Mouse (Mus musculus): Measurements from ENCODE around the gene Socs2. TPM values are rescaled to one million over a fixed set of nuclear protein-coding genes. Genes with fewer than 3 reads are reported as not detected.
"Not testable (repeated sequence)": the region's sequence is repeated elsewhere in the genome, so short reads cannot be mapped to it uniquely, and the experiment has no call there.

Socs2 gene
- polyA plus RNA-seq, 1 experiment, result 67.4 TPM

DNA sequence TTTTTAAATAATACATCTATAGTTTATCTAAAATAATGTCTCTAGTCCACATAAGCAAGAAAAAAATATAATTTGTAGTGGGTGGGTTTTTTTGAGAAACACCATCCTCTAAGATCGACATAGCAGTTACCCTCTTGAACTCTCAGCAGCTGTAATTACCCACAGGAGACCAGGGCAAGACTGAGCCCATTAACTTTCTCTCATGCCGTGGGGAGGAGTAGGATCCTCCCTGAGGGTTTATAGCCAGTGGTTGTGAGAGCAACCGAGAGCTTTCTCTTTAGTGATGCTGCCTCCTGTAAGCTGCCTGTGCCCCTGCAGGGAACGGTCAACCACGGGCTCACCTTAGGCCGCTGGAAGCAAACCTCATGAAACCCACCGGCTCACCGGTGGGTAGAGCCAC is 24.9 kb downstream of the Socs2 start:
- Histone ChIP-seq H3K4me1 (ENCODE audit: control insufficient read depth, insufficient read depth, insufficient read length, low read length) (no peaks in the 10 kb centered on the region), H3K36me3 (ENCODE audit: control insufficient read depth, insufficient read depth, low read length) (no peaks in the 10 kb centered on the region), H3K27me3 (ENCODE audit: control insufficient read depth, insufficient read depth, low read length) (no peaks in the 10 kb centered on the region), H3K27ac (ENCODE audit: insufficient read depth, low read depth, low read length) (no peak overlapping the region), H3K4me3 (ENCODE audit: low read depth, low read length) (no peak overlapping the region)
- TF ChIP-seq POLR2A (IDR thresholded peaks at IDR 0.05; ENCODE audit: low read depth, low read length), result no peak
- TF ChIP-seq CTCF (IDR thresholded peaks at IDR 0.05; ENCODE audit: extremely low read depth, insufficient read length, insufficient replicate concordance, low read depth, low read length), result no peak
- 85% methylated on average over 8 of the region's 8 CpGs for WGBS

DNA sequence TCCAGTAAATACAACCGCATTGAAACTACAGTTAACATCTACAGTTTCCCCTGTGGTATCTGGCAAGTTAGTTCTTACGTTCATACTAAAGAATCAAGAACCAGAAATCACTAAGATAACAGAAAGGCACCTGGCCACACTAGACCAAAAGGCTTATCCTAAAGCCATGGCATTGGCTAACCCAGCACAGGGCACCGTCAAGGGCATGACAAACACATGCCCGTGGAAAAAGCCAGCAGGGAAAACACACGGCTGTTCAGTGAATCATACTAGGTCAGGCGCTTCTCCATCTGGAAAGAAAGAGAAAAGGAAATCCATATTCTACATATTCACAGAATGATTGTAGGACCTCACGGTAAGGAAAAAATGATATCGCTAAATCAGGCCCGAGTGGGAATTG is 26.1 kb downstream of the Socs2 start:
- 83% methylated on average over 9 of the region's 9 CpGs for WGBS
- Histone ChIP-seq H3K4me1 (ENCODE audit: control insufficient read depth, insufficient read depth, insufficient read length, low read length) (no peaks in the 10 kb centered on the region; the same call in 1 of the 2 replicates), H3K4me3 (ENCODE audit: low read depth, low read length) (no peak overlapping the region), H3K36me3 (ENCODE audit: control insufficient read depth, insufficient read depth, low read length) (no peaks in the 10 kb centered on the region), H3K27me3 (ENCODE audit: control insufficient read depth, insufficient read depth, low read length) (no peaks in the 10 kb centered on the region), H3K27ac (ENCODE audit: insufficient read depth, low read depth, low read length) (no peak overlapping the region)
- no peak for TF ChIP-seq CTCF (IDR thresholded peaks at IDR 0.05; ENCODE audit: extremely low read depth, insufficient read length, insufficient replicate concordance, low read depth, low read length)
- no peak for TF ChIP-seq POLR2A (IDR thresholded peaks at IDR 0.05; ENCODE audit: low read depth, low read length)

DNA sequence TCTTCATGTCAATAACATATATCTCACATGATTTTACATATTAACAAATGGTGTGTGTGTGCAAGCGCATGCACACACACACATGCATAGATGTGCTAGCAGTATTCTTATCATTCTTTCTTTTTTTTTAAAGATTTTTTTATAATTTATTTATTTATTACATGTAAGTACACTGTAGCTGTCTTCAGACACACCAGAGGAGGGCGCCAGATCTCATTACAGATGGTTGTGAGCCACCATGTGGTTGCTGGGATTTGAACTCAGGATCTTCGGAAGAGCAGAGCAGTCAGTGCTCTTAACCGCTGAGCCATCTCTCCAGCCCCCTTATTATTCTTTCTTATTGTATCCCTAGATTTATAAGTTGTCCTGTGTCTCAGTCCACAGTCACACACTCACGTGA is 27.2 kb downstream of the Socs2 start:
- H3K4me3 ChIP-seq (ENCODE audit: low read depth, low read length); H3K4me1 ChIP-seq (ENCODE audit: control insufficient read depth, insufficient read depth, insufficient read length, low read length); H3K36me3 ChIP-seq (ENCODE audit: control insufficient read depth, insufficient read depth, low read length); H3K27me3 ChIP-seq (ENCODE audit: control insufficient read depth, insufficient read depth, low read length); H3K27ac ChIP-seq (ENCODE audit: insufficient read depth, low read depth, low read length): not testable (repeated sequence)
- 94% methylated on average over 5 of the region's 5 CpGs for WGBS

DNA sequence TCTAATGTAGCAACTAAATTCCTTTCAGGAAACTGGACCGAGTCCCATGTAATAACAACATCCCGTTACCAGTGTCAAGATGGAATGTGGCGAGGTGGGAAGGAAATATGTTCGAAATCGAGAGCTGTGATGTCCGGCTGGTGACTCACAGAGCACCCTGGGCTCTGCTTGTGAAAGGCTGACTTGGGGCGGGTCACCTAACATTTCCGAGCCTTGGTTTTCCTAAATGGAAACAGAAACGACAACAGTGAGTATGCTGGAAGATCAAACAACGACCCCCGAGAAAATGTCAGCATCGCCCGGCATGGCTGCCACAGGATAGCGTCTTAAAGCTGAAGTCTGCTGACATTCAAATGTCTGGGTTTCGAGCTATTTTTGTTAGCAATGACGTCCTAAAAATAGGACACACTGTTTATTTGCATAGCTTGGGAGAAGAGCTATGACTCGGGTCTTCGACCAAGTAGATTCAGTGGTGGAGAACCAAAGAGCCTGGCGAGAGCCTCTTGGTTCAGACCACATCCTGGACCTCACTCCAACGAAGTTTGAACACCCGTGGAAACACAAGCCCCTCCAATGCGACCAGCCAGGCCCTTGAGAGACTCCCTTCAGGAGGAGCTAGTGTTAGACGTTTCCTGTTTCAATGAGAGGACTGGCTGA is 28.0 kb downstream of the Socs2 start:
- no peaks in the 10 kb centered on the region; the same call in 1 of the 2 replicates for H3K4me1 ChIP-seq (ENCODE audit: control insufficient read depth, insufficient read depth, insufficient read length, low read length)
- peak overlapping the region; percentile 42 for H3K4me3 ChIP-seq (ENCODE audit: low read depth, low read length)
- H3K27ac ChIP-seq (ENCODE audit: insufficient read depth, low read depth, low read length), result peak overlapping the region; percentile 69
- TF ChIP-seq POLR2A (IDR thresholded peaks at IDR 0.05; ENCODE audit: low read depth, low read length) (no peak), CTCF (IDR thresholded peaks at IDR 0.05; ENCODE audit: extremely low read depth, insufficient read length, insufficient replicate concordance, low read depth, low read length) (no peak)
- 72% methylated on average over 23 of the region's 23 CpGs for WGBS
- no peaks in the 10 kb centered on the region for H3K27me3 ChIP-seq (ENCODE audit: control insufficient read depth, insufficient read depth, low read length)
- no peaks in the 10 kb centered on the region for H3K36me3 ChIP-seq (ENCODE audit: control insufficient read depth, insufficient read depth, low read length)

DNA sequence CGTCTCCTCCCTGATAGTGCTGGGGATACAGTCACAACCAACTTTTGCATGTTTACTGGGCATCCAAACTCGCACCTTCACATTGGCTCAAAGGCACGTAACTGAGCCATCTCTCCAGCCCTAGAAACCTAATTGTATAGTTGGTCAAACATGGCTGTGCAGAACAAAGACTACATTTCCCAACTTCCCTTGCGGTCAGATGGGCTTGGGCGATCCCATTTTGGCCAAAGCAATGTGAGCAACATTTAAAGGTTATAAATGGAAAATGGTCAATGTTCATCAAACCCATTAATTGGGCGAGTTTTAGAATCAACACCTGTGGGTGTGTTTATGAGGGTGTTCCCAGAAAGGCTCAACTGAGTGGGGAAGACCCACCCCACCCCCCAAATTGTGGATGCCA is 30.5 kb downstream of the Socs2 start:
- H3K27ac ChIP-seq (ENCODE audit: insufficient read depth, low read depth, low read length), result no peak overlapping the region
- WGBS, result 95% methylated on average over 6 of the region's 6 CpGs
- no peaks in the 10 kb centered on the region for H3K36me3 ChIP-seq (ENCODE audit: control insufficient read depth, insufficient read depth, low read length)
- no peaks in the 10 kb centered on the region; the same call in 1 of the 2 replicates for H3K4me1 ChIP-seq (ENCODE audit: control insufficient read depth, insufficient read depth, insufficient read length, low read length)
- no peak for TF ChIP-seq POLR2A (IDR thresholded peaks at IDR 0.05; ENCODE audit: low read depth, low read length)
- no peak for TF ChIP-seq CTCF (IDR thresholded peaks at IDR 0.05; ENCODE audit: extremely low read depth, insufficient read length, insufficient replicate concordance, low read depth, low read length)
- no peak overlapping the region for H3K4me3 ChIP-seq (ENCODE audit: low read depth, low read length)
- no peaks in the 10 kb centered on the region for H3K27me3 ChIP-seq (ENCODE audit: control insufficient read depth, insufficient read depth, low read length)

DNA sequence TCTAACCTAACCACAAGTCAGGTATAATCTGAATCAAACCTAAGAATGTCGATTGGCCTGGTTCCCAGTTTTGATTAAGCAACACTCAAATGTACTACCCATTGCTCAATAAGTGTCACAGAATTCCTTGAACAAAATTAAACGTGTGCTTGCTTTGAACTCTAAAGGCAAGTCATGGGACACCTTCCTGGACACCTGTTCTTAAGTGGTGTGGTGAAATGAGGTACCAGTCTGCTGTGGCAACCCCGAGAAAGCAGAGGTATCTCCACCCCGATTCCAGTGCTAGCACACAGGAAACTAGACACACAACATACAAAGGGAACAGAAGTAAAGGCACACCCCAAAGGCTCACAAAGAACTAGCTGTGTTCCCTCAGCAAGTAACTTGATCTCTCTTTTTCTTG is 31.2 kb downstream of the Socs2 start:
- TF ChIP-seq POLR2A (IDR thresholded peaks at IDR 0.05; ENCODE audit: low read depth, low read length) (no peak), CTCF (IDR thresholded peaks at IDR 0.05; ENCODE audit: extremely low read depth, insufficient read length, insufficient replicate concordance, low read depth, low read length) (no peak)
- H3K4me3 ChIP-seq (ENCODE audit: low read depth, low read length), result no peak overlapping the region
- no peaks in the 10 kb centered on the region for H3K27me3 ChIP-seq (ENCODE audit: control insufficient read depth, insufficient read depth, low read length)
- no peaks in the 10 kb centered on the region for H3K36me3 ChIP-seq (ENCODE audit: control insufficient read depth, insufficient read depth, low read length)
- 17% methylated on average over 4 of the region's 4 CpGs for WGBS
- no peak overlapping the region for H3K27ac ChIP-seq (ENCODE audit: insufficient read depth, low read depth, low read length)
- no peaks in the 10 kb centered on the region; the same call in 1 of the 2 replicates for H3K4me1 ChIP-seq (ENCODE audit: control insufficient read depth, insufficient read depth, insufficient read length, low read length)

DNA sequence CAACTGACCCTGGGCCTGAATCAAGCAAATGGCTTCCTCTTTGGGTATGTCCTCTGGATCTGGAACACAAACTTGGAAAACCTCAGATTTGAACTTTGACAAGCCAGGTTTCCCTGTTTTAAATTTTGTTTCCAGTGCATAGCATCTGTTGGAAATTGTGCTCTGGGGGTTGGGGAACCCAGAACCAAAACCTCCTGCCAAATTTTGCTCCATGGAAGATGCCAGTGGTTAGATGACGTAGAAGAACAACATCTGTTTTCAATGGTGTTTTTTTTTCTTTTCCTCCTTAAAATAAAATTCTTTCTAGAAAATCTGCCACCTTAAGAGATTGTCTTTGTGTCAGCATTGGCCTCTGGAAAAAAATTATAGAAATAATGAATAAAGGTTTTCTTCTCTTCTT is 31.9 kb downstream of the Socs2 start:
- 95% methylated on average over 1 of the region's 1 CpGs for whole genome bisulfite sequencing
- no peak overlapping the region for H3K27ac ChIP-seq (ENCODE audit: insufficient read depth, low read depth, low read length)
- H3K4me1 ChIP-seq (ENCODE audit: control insufficient read depth, insufficient read depth, insufficient read length, low read length), result no peaks in the 10 kb centered on the region; the same call in 1 of the 2 replicates
- no peaks in the 10 kb centered on the region for H3K27me3 ChIP-seq (ENCODE audit: control insufficient read depth, insufficient read depth, low read length)
- H3K4me3 ChIP-seq (ENCODE audit: low read depth, low read length), result no peak overlapping the region
- H3K36me3 ChIP-seq (ENCODE audit: control insufficient read depth, insufficient read depth, low read length), result no peaks in the 10 kb centered on the region
- no peak for TF ChIP-seq CTCF (IDR thresholded peaks at IDR 0.05; ENCODE audit: extremely low read depth, insufficient read length, insufficient replicate concordance, low read depth, low read length)

Data from small intestine, adult 2 months (tissue).